Mouse (Mus musculus): ENCODE data around the gene Ncoa1. TPM values are rescaled to one million over a fixed set of nuclear protein-coding genes. Genes with fewer than 3 reads are reported as not detected.
"Not testable (repeated sequence)": the region's sequence is repeated elsewhere in the genome, so short reads cannot be mapped to it uniquely, and the experiment has no call there.

The Ncoa1 gene
- polyA plus RNA-seq, 1 experiment from 2014 or later: 0.76 TPM

GRCm38 (mm10) chr12:4240281-4240680 is 236.7 kb downstream of the Ncoa1 start:
- H3K27me3 ChIP-seq (ENCODE audit: control insufficient read depth, insufficient read depth, low read depth, low read length); H3K27ac ChIP-seq (ENCODE audit: low read length); H3K4me3 ChIP-seq (ENCODE audit: low read depth, low read length); H3K9ac ChIP-seq (ENCODE audit: low read depth, low read length); ATAC-seq (ENCODE audit: low read depth); H3K4me1 ChIP-seq (ENCODE audit: control insufficient read depth, low read depth, low read length); H3K9me3 ChIP-seq (replicated peaks; ENCODE audit: control insufficient read depth, low read length); H3K4me2 ChIP-seq (ENCODE audit: low read depth, low read length); H3K36me3 ChIP-seq (ENCODE audit: control insufficient read depth, insufficient read depth): not testable (repeated sequence)
- WGBS (ENCODE audit: insufficient replicate concordance): 66% methylated on average over 8 of the region's 8 CpGs

GRCm38 (mm10) chr12:4237481-4237880 is 239.5 kb downstream of the Ncoa1 start:
- no peak for ATAC-seq (ENCODE audit: low read depth)
- no peaks in the 10 kb centered on the region for H3K36me3 ChIP-seq (ENCODE audit: control insufficient read depth, insufficient read depth)

GRCm38 (mm10) chr12:4233572-4234508 is 243.1 kb downstream of the Ncoa1 start, which contains the start of the genes Ptrhd1 and Cenpo:
TSS of gene Ptrhd1 (plus strand) at chr12:4234027.
TSS of gene Cenpo (minus strand) at chr12:4234294.
- no peaks in the 10 kb centered on the region for H3K9me3 ChIP-seq (replicated peaks; ENCODE audit: control insufficient read depth, low read length)
- WGBS (ENCODE audit: insufficient replicate concordance): under 1% methylated on average over 50 of the region's 50 CpGs
- H3K4me2 ChIP-seq (ENCODE audit: low read depth, low read length): peak within 1 kb of the TSS; percentile 81
- H3K27me3 ChIP-seq (ENCODE audit: control insufficient read depth, insufficient read depth, low read depth, low read length): no peaks in the 10 kb centered on the region
- H3K36me3 ChIP-seq (ENCODE audit: control insufficient read depth, insufficient read depth): peaks cover 10% of the 10 kb centered on the region
- ATAC-seq (ENCODE audit: low read depth): peak; percentile 94
- peak within 1 kb of the TSS; percentile 81 for H3K9ac ChIP-seq (ENCODE audit: low read depth, low read length)
- H3K4me3 ChIP-seq (ENCODE audit: low read depth, low read length): peak within 1 kb of the TSS; percentile 89
- peaks cover 13% of the 10 kb centered on the region for H3K4me1 ChIP-seq (ENCODE audit: control insufficient read depth, low read depth, low read length)
- H3K27ac ChIP-seq (ENCODE audit: low read length): peak within 1 kb of the TSS; percentile 96

More at GRCm38 (mm10) chr12:4237481-4237880, 239.5 kb downstream of the Ncoa1 start:
- 82% methylated on average over 15 of the region's 15 CpGs for WGBS (ENCODE audit: insufficient replicate concordance)
- no peak overlapping the region for H3K27ac ChIP-seq (ENCODE audit: low read length)
- no peaks in the 10 kb centered on the region for H3K9me3 ChIP-seq (replicated peaks; ENCODE audit: control insufficient read depth, low read length)
- no peak overlapping the region for H3K9ac ChIP-seq (ENCODE audit: low read depth, low read length)
- peaks cover 9% of the 10 kb centered on the region for H3K4me1 ChIP-seq (ENCODE audit: control insufficient read depth, low read depth, low read length)
- no peak overlapping the region for H3K4me3 ChIP-seq (ENCODE audit: low read depth, low read length)
- no peak overlapping the region for H3K4me2 ChIP-seq (ENCODE audit: low read depth, low read length)
- H3K27me3 ChIP-seq (ENCODE audit: control insufficient read depth, insufficient read depth, low read depth, low read length): no peaks in the 10 kb centered on the region

- Histone ChIP-seq H3K9ac (ENCODE audit: low read depth, low read length) (peak overlapping the region; percentile 81), H3K4me3 (ENCODE audit: low read depth, low read length) (peak overlapping the region; percentile 89), H3K27me3 (ENCODE audit: control insufficient read depth, insufficient read depth, low read depth, low read length) (no peaks in the 10 kb centered on the region), H3K4me2 (ENCODE audit: low read depth, low read length) (peak overlapping the region; percentile 81), H3K36me3 (ENCODE audit: control insufficient read depth, insufficient read depth) (peaks cover 10% of the 10 kb centered on the region), H3K27ac (ENCODE audit: low read length) (no peak overlapping the region; the same call in 1 of the 2 replicates), H3K4me1 (ENCODE audit: control insufficient read depth, low read depth, low read length) (peaks cover 13% of the 10 kb centered on the region), H3K9me3 (replicated peaks; ENCODE audit: control insufficient read depth, low read length) (no peaks in the 10 kb centered on the region)
- 12% methylated on average over 4 of the region's 4 CpGs for WGBS (ENCODE audit: insufficient replicate concordance)
- ATAC-seq (ENCODE audit: low read depth): no peak
These were observed 244.2 kb downstream of the Ncoa1 start for GRCm38 (mm10) chr12:4232777-4233176.

- peaks cover 13% of the 10 kb centered on the region for H3K4me1 ChIP-seq (ENCODE audit: control insufficient read depth, low read depth, low read length)
- no peaks in the 10 kb centered on the region for H3K9me3 ChIP-seq (replicated peaks; ENCODE audit: control insufficient read depth, low read length)
- no peaks in the 10 kb centered on the region for H3K27me3 ChIP-seq (ENCODE audit: control insufficient read depth, insufficient read depth, low read depth, low read length)
- no peak overlapping the region for H3K27ac ChIP-seq (ENCODE audit: low read length)
- H3K9ac ChIP-seq (ENCODE audit: low read depth, low read length): no peak overlapping the region
- WGBS (ENCODE audit: insufficient replicate concordance): 81% methylated on average over 7 of the region's 7 CpGs
- peaks cover 16% of the 10 kb centered on the region for H3K36me3 ChIP-seq (ENCODE audit: control insufficient read depth, insufficient read depth)
- no peak overlapping the region for H3K4me3 ChIP-seq (ENCODE audit: low read depth, low read length)
- ATAC-seq (ENCODE audit: low read depth): no peak
- no peak overlapping the region for H3K4me2 ChIP-seq (ENCODE audit: low read depth, low read length)
These were observed 246.8 kb downstream of the Ncoa1 start for GRCm38 (mm10) chr12:4230156-4230555.

- no peak for ATAC-seq (ENCODE audit: low read depth)
- no peaks in the 10 kb centered on the region for H3K4me1 ChIP-seq (ENCODE audit: control insufficient read depth, low read depth, low read length)
- peaks cover 8% of the 10 kb centered on the region; the same call in 1 of the 2 replicates for H3K36me3 ChIP-seq (ENCODE audit: control insufficient read depth, insufficient read depth)
- no peak overlapping the region for H3K4me2 ChIP-seq (ENCODE audit: low read depth, low read length)
- no peak overlapping the region for H3K27ac ChIP-seq (ENCODE audit: low read length)
- no peak overlapping the region for H3K4me3 ChIP-seq (ENCODE audit: low read depth, low read length)
- no peaks in the 10 kb centered on the region for H3K27me3 ChIP-seq (ENCODE audit: control insufficient read depth, insufficient read depth, low read depth, low read length)
- WGBS (ENCODE audit: insufficient replicate concordance): 51% methylated on average over 8 of the region's 8 CpGs
- no peaks in the 10 kb centered on the region for H3K9me3 ChIP-seq (replicated peaks; ENCODE audit: control insufficient read depth, low read length)
- H3K9ac ChIP-seq (ENCODE audit: low read depth, low read length): no peak overlapping the region
These were observed 264.1 kb downstream of the Ncoa1 start for GRCm38 (mm10) chr12:4212908-4213307.

GRCm38 (mm10) chr12:4211174-4211573 is 265.8 kb downstream of the Ncoa1 start:
- no peak overlapping the region for H3K4me3 ChIP-seq (ENCODE audit: low read depth, low read length)
- H3K4me2 ChIP-seq (ENCODE audit: low read depth, low read length): no peak overlapping the region
- H3K36me3 ChIP-seq (ENCODE audit: control insufficient read depth, insufficient read depth): peaks cover 8% of the 10 kb centered on the region; the same call in 1 of the 2 replicates
- no peaks in the 10 kb centered on the region for H3K27me3 ChIP-seq (ENCODE audit: control insufficient read depth, insufficient read depth, low read depth, low read length)
- H3K27ac ChIP-seq (ENCODE audit: low read length): no peak overlapping the region
- H3K9me3 ChIP-seq (replicated peaks; ENCODE audit: control insufficient read depth, low read length): no peaks in the 10 kb centered on the region
- peak; percentile 30; the same call in 1 of the 2 replicates for ATAC-seq (ENCODE audit: low read depth)
- 67% methylated on average over 9 of the region's 9 CpGs for WGBS (ENCODE audit: insufficient replicate concordance)
- H3K4me1 ChIP-seq (ENCODE audit: control insufficient read depth, low read depth, low read length): no peaks in the 10 kb centered on the region
- H3K9ac ChIP-seq (ENCODE audit: low read depth, low read length): no peak overlapping the region

GRCm38 (mm10) chr12:4209196-4209595 is 267.8 kb downstream of the Ncoa1 start:
- no peak overlapping the region for H3K27ac ChIP-seq (ENCODE audit: low read length)
- H3K4me2 ChIP-seq (ENCODE audit: low read depth, low read length): no peak overlapping the region
- no peaks in the 10 kb centered on the region for H3K4me1 ChIP-seq (ENCODE audit: control insufficient read depth, low read depth, low read length)
- no peak overlapping the region for H3K4me3 ChIP-seq (ENCODE audit: low read depth, low read length)
- no peak for ATAC-seq (ENCODE audit: low read depth)
- H3K9me3 ChIP-seq (replicated peaks; ENCODE audit: control insufficient read depth, low read length): no peaks in the 10 kb centered on the region
- H3K27me3 ChIP-seq (ENCODE audit: control insufficient read depth, insufficient read depth, low read depth, low read length): no peaks in the 10 kb centered on the region
- H3K9ac ChIP-seq (ENCODE audit: low read depth, low read length): no peak overlapping the region
- 87% methylated on average over 9 of the region's 9 CpGs for WGBS (ENCODE audit: insufficient replicate concordance)
- H3K36me3 ChIP-seq (ENCODE audit: control insufficient read depth, insufficient read depth): no peaks in the 10 kb centered on the region; the same call in 1 of the 2 replicates
